Mouse (Mus musculus): ENCODE measurements around the gene Olfr368.

The Olfr368 gene

GRCm38 (mm10) chr2:37326215-37326614 lies at the start of gene Olfr368:
Olfr368 (plus strand) TSS chr2:37326515.
- no peak for DNase-seq (ENCODE audit: low spot score)

DNA sequence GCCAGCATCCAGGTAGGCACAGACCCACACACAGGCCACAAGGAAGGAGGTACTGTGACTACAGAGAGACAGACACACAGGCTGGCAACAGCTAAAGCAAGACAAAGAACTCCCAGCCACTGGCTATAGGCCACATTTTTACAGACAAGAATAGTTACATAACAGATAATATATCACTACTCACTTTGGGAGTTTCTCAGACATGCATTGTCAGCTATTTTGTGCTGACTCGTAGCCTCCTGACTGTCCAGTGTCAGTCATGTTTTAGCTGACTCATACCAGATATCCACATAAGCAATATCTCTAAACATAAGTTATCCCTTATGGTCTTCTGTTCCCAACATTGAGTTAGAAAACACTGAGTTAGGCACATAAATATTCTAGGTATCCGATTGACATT lies 7.0 kb downstream of the Olfr368 start:
- DNase-seq (ENCODE audit: low spot score): no peak

DNA sequence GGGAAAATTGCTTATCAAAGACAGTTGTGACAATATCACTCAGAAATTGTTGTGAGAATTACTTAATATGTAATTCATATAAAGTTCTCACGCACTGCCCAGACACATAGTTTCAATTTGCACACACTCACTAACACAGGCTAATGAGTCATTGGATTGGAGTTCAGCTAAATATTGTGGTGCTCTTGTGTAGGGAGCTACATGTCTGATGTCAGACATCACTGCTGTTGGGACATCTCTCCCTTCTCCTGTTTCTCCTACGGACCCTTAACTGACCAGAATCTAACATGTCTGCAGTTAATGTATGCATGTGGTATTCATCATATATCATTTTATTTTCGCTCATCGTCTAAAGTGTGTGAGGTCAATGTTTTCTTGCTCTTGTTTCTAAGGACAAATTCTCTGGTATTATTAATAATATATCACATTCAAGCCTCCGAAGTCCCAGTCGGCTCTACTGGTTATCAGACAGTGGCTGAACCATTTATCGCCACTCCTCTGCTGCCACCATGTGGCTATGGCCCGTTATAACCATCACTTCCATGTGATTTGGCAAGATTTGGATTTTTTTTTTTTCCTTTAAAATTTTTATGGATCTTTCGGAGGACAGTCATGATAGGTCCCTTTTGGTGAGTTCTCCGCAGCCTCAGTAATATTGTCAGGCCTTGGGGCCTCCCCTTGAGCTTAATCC lies 12.3 kb downstream of the Olfr368 start:
- DNase-seq (ENCODE audit: low spot score): no peak

DNA sequence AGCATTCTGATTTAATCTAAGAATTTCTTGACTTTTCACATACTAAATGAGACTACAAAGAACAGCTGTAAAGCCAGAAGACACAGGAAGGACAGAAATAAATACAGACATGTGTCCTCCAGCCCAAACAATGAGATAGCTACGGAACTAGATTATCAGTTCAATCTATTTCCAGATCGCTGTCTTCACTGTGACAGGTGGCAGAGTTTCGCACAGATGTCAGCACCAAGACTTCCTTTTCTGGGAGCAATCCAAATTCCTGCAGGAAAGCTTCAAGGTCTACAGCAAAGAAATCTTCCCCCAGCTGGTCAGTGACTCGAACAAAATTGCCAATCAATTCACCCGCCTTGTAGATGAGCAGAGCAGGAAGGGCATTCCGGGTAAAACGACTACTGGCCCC lies 25.4 kb downstream of the Olfr368 start:
- DNase-seq (ENCODE audit: low spot score): no peak

DNA sequence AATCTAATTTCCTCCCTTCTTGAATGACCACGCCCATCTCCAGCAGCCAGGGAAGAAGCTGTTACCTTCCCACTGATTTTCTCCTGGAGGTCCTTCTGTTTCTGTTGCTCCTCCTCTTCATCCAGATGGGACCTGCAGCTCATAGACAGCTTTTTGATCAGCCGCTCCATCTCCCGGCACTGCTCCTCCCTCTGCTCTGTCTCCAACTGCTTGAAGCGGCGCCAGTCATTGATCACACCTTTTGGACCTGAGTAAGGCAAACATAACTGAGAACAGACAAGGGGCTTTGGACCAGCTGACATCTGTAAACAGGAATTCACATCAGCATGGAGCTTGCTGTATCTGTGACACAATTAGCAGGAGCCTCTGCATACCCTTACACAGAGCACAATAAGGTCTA lies 29.3 kb downstream of the Olfr368 start:
- no peak for DNase-seq (ENCODE audit: low spot score)

DNA sequence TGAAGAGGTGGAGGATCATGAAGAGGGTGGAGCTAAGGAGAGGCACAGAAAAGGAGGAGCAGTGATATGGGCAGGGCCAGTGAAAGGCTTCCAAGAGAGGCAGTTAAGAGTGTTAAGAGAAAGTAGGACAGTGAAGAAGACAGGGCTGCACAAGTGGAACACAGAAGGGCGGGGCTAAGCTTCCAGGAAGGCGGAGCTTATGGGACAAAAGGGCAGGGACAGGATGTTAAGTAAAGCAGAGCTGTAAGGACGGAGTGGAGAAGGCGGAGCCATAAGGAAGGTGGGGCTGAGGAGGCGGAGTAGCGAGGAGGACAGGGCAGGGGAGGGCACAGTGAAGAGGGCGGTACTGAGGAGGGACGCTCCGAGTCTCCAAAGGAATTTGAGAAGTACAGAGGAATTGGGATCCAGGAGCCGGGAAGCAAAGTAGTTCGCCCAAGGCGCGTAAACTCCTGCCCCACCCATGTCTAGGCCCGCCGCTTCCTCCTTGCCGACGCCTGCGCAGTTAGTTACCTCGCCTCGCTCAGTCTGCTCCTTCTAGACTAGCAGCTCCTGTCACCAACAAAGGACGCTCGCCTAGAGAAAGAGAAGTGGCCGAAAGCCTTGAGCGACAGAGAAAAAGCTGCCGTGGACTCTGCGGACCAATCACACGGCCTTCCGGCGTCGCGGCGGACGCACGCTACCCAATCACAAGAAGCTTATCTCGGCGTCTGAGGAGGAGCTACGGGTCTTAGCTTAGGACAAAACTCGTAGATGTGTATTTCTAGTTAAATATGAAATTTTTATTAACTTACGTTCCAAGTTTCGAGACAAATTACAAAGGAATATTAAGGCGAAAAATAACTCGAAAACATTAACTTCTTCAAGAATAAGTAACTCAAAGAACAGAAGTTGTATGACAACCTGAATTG lies 32.6 kb downstream of the Olfr368 start, which contains the start of gene Pdcl:
TSS of gene Pdcl (minus strand) at position 700 of the 908 bp plus-strand sequence.
- DNase-seq (ENCODE audit: low spot score): peak; percentile 88

DNA sequence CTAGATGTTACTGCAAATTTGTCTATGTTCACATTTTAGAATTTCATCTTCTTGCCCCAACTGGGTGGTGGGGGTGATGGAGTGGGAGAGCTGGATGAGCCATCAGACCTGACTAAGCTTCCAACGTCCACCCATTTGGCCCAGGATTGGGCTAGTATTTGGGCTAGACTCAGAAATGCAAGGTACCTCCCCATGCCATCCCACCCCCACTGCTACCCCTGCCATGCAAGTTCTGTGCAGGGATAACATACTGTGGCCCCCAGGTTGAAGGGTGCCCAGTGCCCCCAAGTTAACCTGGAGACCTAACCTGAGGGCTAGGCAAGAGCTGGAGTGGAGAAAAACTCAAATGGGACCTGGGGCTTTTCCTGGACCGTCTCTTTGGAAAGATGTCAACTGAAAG lies 33.6 kb downstream of the Olfr368 start:
- DNase-seq (ENCODE audit: low spot score): no peak

DNA sequence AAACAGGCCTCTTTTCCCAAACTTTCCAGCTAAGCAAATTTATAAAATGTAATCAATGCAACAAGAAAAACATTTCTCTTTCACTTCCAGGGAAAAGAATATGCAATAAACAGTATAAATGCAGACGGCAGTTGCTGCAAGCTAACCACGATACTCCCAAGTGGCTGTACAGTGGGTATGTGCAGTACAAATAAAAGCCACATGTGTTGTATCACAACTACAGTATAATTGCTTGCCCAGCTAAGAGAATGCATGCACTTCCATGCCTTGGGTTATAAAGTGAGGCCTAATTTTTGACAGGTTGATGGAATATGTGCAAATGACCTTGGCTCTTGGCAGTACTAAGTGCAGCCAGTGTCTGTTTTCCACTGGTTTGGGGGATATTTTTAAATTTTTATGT lies 44.3 kb downstream of the Olfr368 start:
- DNase-seq (ENCODE audit: low spot score): no peak

GRCm38 (mm10) chr2:37376018-37376417 lies 49.7 kb downstream of the Olfr368 start:
- no peak for DNase-seq (ENCODE audit: low spot score)

GRCm38 (mm10) chr2:37380189-37380588 lies 53.9 kb downstream of the Olfr368 start:
- DNase-seq (ENCODE audit: low spot score): peak; percentile 39
